Mouse (Mus musculus) heart, embryonic 15.5 days (tissue): ENCODE measurements around the gene Gli2. TPM values are rescaled to one million over a fixed set of nuclear protein-coding genes. Genes with fewer than 3 reads are reported as not detected.
A peak's percentile ranks its signal among the peaks of the same experiment; 100 is the strongest.

Experiments used
- ATAC-seq: fragments of 200-750 bp; cut with Nextera tagmentation; replicated peaks from 2 replicates; pipeline ENCODE4 v1.8.0; 2017; ENCODE audit warnings: low read depth, moderate TSS enrichment; ENCODE audit not compliant: insufficient number of reproducible peaks, insufficient read depth, low FRiP score
- H3K27ac ChIP-seq: fragments of 300-500 bp; sonication (generic); 2 replicates; pipeline ENCODE4 v1.5.1; 2015; ENCODE audit warnings: mild to moderate bottlenecking, inconsistent platforms
- H3K27me3 ChIP-seq: fragments of 300-500 bp; sonication (generic); 2 replicates; pipeline ENCODE4 v1.6.1; 2015; ENCODE audit warnings: inconsistent platforms
- H3K36me3 ChIP-seq: fragments of 300-500 bp; sonication (generic); 2 replicates; pipeline ENCODE4 v1.6.1; 2015; ENCODE audit warnings: mild to moderate bottlenecking, inconsistent platforms
- H3K4me1 ChIP-seq: fragments of 300-500 bp; sonication (generic); replicated peaks from 2 replicates; pipeline ENCODE4 v1.6.1; 2015; ENCODE audit warnings: inconsistent platforms
- H3K4me2 ChIP-seq: fragments of 300-500 bp; sonication (generic); 2 replicates; pipeline ENCODE4 v1.6.1; 2015; ENCODE audit warnings: inconsistent platforms, mild to moderate bottlenecking, moderate library complexity
- H3K4me3 ChIP-seq: fragments of 300-500 bp; sonication (generic); 2 replicates; pipeline ENCODE4 v1.5.1; 2015; ENCODE audit warnings: mild to moderate bottlenecking, inconsistent platforms
- H3K9ac ChIP-seq: fragments of 300-500 bp; sonication (generic); 2 replicates; pipeline ENCODE4 v1.6.1; 2015; ENCODE audit warnings: mild to moderate bottlenecking, inconsistent platforms
- H3K9me3 ChIP-seq: fragments of 300-500 bp; sonication (generic); replicated peaks from 2 replicates; pipeline ENCODE4 v1.6.1; 2016; ENCODE audit warnings: inconsistent platforms
- WGBS: fragments of 180-500 bp; shearing (Covaris S2); methylation state at CpG from one replicate; pipeline ENCODE4 v1.1.7; 2015; ENCODE audit warnings: mixed read lengths; 5-methylcytosine and 5-hydroxymethylcytosine counted together
- polyA plus RNA-seq: library from polyadenylated mRNA; unstranded; fragments of >200 nt; fragmentation: Nextera tagmentation; extraction: Ambion mirVana; gene quantifications from 2 replicates; pipeline ENCODE4 v1.2.1, GENCODE M21; 2015

Gli2 gene
- polyA plus RNA-seq, 1 experiment from 2014 or later, result 3.6 TPM

- no peaks in the 10 kb centered on the region for H3K9me3 ChIP-seq
- H3K4me1 ChIP-seq, result peaks cover 32% of the 10 kb centered on the region
- H3K9ac ChIP-seq, result no peak overlapping the region
- H3K4me3 ChIP-seq, result no peak overlapping the region
- H3K4me2 ChIP-seq, result no peak overlapping the region
- 15% methylated on average over 4 of the region's 4 CpGs for WGBS
- H3K27ac ChIP-seq, result peak overlapping the region; percentile 64
- H3K36me3 ChIP-seq, result no peaks in the 10 kb centered on the region
- no peaks in the 10 kb centered on the region for H3K27me3 ChIP-seq
- ATAC-seq, result peak; percentile 82
Observed at GRCm38 (mm10) chr1:118936108-118936507, 117.3 kb downstream of the Gli2 start.

GRCm38 (mm10) chr1:118935518-118935917 is 117.9 kb downstream of the Gli2 start:
- whole genome bisulfite sequencing, result 61% methylated on average over 6 of the region's 6 CpGs
- H3K9ac ChIP-seq, result no peak overlapping the region

GRCm38 (mm10) chr1:118932167-118932566 is 121.3 kb downstream of the Gli2 start:
- no peak overlapping the region for H3K4me2 ChIP-seq
- no peaks in the 10 kb centered on the region for H3K36me3 ChIP-seq
- no peak overlapping the region for H3K9ac ChIP-seq
- peaks cover 21% of the 10 kb centered on the region for H3K4me1 ChIP-seq
- H3K4me3 ChIP-seq, result no peak overlapping the region
- no peaks in the 10 kb centered on the region for H3K27me3 ChIP-seq
- H3K9me3 ChIP-seq, result no peaks in the 10 kb centered on the region
- H3K27ac ChIP-seq, result no peak overlapping the region
- ATAC-seq, result no peak
- WGBS, result 89% methylated on average over 5 of the region's 5 CpGs

More at GRCm38 (mm10) chr1:118935518-118935917, 117.9 kb downstream of the Gli2 start:
- peak overlapping the region; percentile 64 for H3K27ac ChIP-seq
- no peaks in the 10 kb centered on the region for H3K27me3 ChIP-seq
- no peaks in the 10 kb centered on the region for H3K36me3 ChIP-seq
- H3K4me2 ChIP-seq, result no peak overlapping the region
- ATAC-seq, result no peak
- H3K4me1 ChIP-seq, result peaks cover 32% of the 10 kb centered on the region
- no peaks in the 10 kb centered on the region for H3K9me3 ChIP-seq
- no peak overlapping the region for H3K4me3 ChIP-seq

GRCm38 (mm10) chr1:118927543-118928354 is 125.7 kb downstream of the Gli2 start:
- H3K4me2 ChIP-seq, result no peak overlapping the region
- no peaks in the 10 kb centered on the region for H3K36me3 ChIP-seq
- ATAC-seq, result peak; percentile 69; the same call in 1 of the 2 replicates

GRCm38 (mm10) chr1:118926556-118926955 is 126.9 kb downstream of the Gli2 start:
- Histone ChIP-seq H3K4me1 (0 out of 2 replicates have a peak, but pooled peaks cover 2% of the 10 kb centered on the region), H3K27ac (no peak overlapping the region), H3K9ac (no peak overlapping the region), H3K4me3 (no peak overlapping the region), H3K27me3 (no peaks in the 10 kb centered on the region), H3K9me3 (no peaks in the 10 kb centered on the region), H3K36me3 (no peaks in the 10 kb centered on the region), H3K4me2 (no peak overlapping the region)
- no peak for ATAC-seq
- 88% methylated on average over 7 of the region's 7 CpGs for WGBS

More at GRCm38 (mm10) chr1:118927543-118928354, 125.7 kb downstream of the Gli2 start:
- WGBS, result 53% methylated on average over 12 of the region's 12 CpGs
- no peaks in the 10 kb centered on the region for H3K27me3 ChIP-seq
- H3K9ac ChIP-seq, result no peak overlapping the region
- H3K9me3 ChIP-seq, result no peaks in the 10 kb centered on the region
- 0 out of 2 replicates have a peak, but pooled peaks cover 2% of the 10 kb centered on the region for H3K4me1 ChIP-seq
- no peak overlapping the region for H3K27ac ChIP-seq
- no peak overlapping the region for H3K4me3 ChIP-seq

GRCm38 (mm10) chr1:118922189-118922588 is 131.2 kb downstream of the Gli2 start:
- Histone ChIP-seq H3K36me3 (no peaks in the 10 kb centered on the region), H3K4me3 (no peak overlapping the region), H3K9ac (no peak overlapping the region), H3K4me2 (no peak overlapping the region), H3K27me3 (no peaks in the 10 kb centered on the region), H3K27ac (no peak overlapping the region), H3K9me3 (no peaks in the 10 kb centered on the region), H3K4me1 (0 out of 2 replicates have a peak, but pooled peaks cover 2% of the 10 kb centered on the region)
- 79% methylated on average over 6 of the region's 6 CpGs for WGBS
- no peak for ATAC-seq

GRCm38 (mm10) chr1:118917520-118918220 is 135.7 kb downstream of the Gli2 start:
- H3K4me1 ChIP-seq, result peaks cover 6% of the 10 kb centered on the region
- no peak overlapping the region for H3K4me2 ChIP-seq
- no peaks in the 10 kb centered on the region for H3K9me3 ChIP-seq
- no peak overlapping the region for H3K27ac ChIP-seq
- no peak overlapping the region for H3K9ac ChIP-seq
- H3K27me3 ChIP-seq, result peaks cover 1% of the 10 kb centered on the region; the same call in 1 of the 2 replicates
- H3K36me3 ChIP-seq, result no peaks in the 10 kb centered on the region
- ATAC-seq, result no peak
- WGBS, result 64% methylated on average over 7 of the region's 7 CpGs
- H3K4me3 ChIP-seq, result no peak overlapping the region

- Histone ChIP-seq H3K4me2 (no peak overlapping the region), H3K9ac (no peak overlapping the region), H3K4me1 (peaks cover 6% of the 10 kb centered on the region), H3K27me3 (peaks cover 3% of the 10 kb centered on the region; the same call in 1 of the 2 replicates), H3K9me3 (no peaks in the 10 kb centered on the region), H3K4me3 (no peak overlapping the region), H3K36me3 (no peaks in the 10 kb centered on the region), H3K27ac (no peak overlapping the region)
- no peak for ATAC-seq
- 45% methylated on average over 12 of the region's 12 CpGs for WGBS
Observed at GRCm38 (mm10) chr1:118916477-118917075, 136.8 kb downstream of the Gli2 start.

GRCm38 (mm10) chr1:118913414-118914385 is 139.7 kb downstream of the Gli2 start:
- WGBS, result 49% methylated on average over 17 of the region's 17 CpGs
- Histone ChIP-seq H3K4me3 (no peak overlapping the region), H3K36me3 (no peaks in the 10 kb centered on the region), H3K27ac (no peak overlapping the region), H3K4me1 (peaks cover 6% of the 10 kb centered on the region), H3K9me3 (no peaks in the 10 kb centered on the region), H3K27me3 (peaks cover 3% of the 10 kb centered on the region; the same call in 1 of the 2 replicates), H3K4me2 (no peak overlapping the region), H3K9ac (no peak overlapping the region)
- ATAC-seq, result no peak

- Histone ChIP-seq H3K9me3 (no peaks in the 10 kb centered on the region), H3K27ac (no peak overlapping the region), H3K4me2 (no peak overlapping the region), H3K9ac (no peak overlapping the region), H3K4me3 (no peak overlapping the region), H3K27me3 (peaks cover 3% of the 10 kb centered on the region; the same call in 1 of the 2 replicates), H3K36me3 (no peaks in the 10 kb centered on the region), H3K4me1 (peaks cover 6% of the 10 kb centered on the region)
- WGBS, result 49% methylated on average over 6 of the region's 6 CpGs
- no peak for ATAC-seq
Observed at GRCm38 (mm10) chr1:118912929-118913328, 140.5 kb downstream of the Gli2 start.
